Mouse (Mus musculus) testis, adult 2 months (tissue): Measurements from ENCODE around the gene Tmem89. TPM values are rescaled to one million over a fixed set of nuclear protein-coding genes. Genes with fewer than 3 reads are reported as not detected.

Source experiments
- H3K27ac ChIP-seq: fragments of 200-500 bp; 2 replicates; pipeline ENCODE4 v1.5.1; 2012; ENCODE audit warnings: low read depth, low read length; ENCODE audit not compliant: control insufficient read depth, insufficient read depth
- H3K27me3 ChIP-seq: fragments of 200-500 bp; 2 replicates; pipeline ENCODE4 v1.6.1; 2012; ENCODE audit warnings: mild to moderate bottlenecking, low read length, moderate library complexity; ENCODE audit not compliant: control insufficient read depth, insufficient read depth
- H3K36me3 ChIP-seq: fragments of 200-500 bp; 2 replicates; pipeline ENCODE4 v1.6.1; 2012; ENCODE audit warnings: mild to moderate bottlenecking, low read length; ENCODE audit not compliant: control insufficient read depth, insufficient read depth
- H3K4me1 ChIP-seq: fragments of 200-500 bp; 2 replicates; pipeline ENCODE4 v1.6.1; 2012; ENCODE audit warnings: low read length; ENCODE audit not compliant: control insufficient read depth, insufficient read depth
- H3K4me3 ChIP-seq: fragments of 200-500 bp; 2 replicates; pipeline ENCODE4 v1.5.1; 2012; ENCODE audit warnings: low read depth, mild to moderate bottlenecking, low read length, moderate library complexity, mixed read lengths; ENCODE audit not compliant: control insufficient read depth
- CTCF ChIP-seq: fragments of 200-500 bp; IDR thresholded peaks from 2 replicates; pipeline ENCODE4 v1.5.1; 2012; ENCODE audit warnings: low read depth, mild to moderate bottlenecking, inconsistent platforms, low read length, moderate library complexity; ENCODE audit not compliant: control insufficient read depth, insufficient read depth, insufficient replicate concordance
- POLR2A ChIP-seq: fragments of 200-500 bp; IDR thresholded peaks from 2 replicates; pipeline ENCODE4 v1.6.1; 2012; ENCODE audit warnings: low read depth, mild to moderate bottlenecking, inconsistent platforms, low read length, moderate library complexity; ENCODE audit not compliant: control insufficient read depth
- polyA plus RNA-seq: library from polyadenylated mRNA; depleted of rRNA; stranded (reverse); fragments of >200 nt; gene quantifications from 2 replicates; pipeline ENCODE4 v1.2.3, GENCODE M21; 2012; rRNA removed

The Tmem89 gene
- polyA plus RNA-seq, 1 experiment, result 456 TPM

DNA sequence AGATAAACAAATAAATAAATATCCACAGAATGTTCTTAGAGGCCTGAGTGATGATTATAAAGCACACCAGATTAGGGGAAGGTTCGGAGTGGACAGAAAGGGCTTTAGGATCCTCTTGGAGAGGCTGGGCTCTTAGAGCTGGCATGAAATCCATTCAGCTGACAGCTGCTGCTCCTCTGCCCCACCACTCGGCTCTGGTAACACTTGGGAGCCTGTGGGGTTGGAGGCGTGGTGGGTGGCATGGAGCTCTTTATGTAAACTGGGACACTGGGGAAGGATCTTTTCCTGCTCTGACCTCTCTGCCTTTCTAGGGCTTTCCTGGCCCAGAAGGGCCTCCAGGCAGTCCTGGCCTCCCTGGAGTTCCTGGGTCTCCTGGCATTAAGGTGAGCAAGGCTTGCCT, 49.2 kb downstream of the Tmem89 start:
- H3K4me1 ChIP-seq, result no peaks in the 10 kb centered on the region
- no peaks in the 10 kb centered on the region for H3K27me3 ChIP-seq
- no peaks in the 10 kb centered on the region for H3K36me3 ChIP-seq
- H3K4me3 ChIP-seq, result no peak overlapping the region
- H3K27ac ChIP-seq, result no peak overlapping the region
- TF ChIP-seq POLR2A, result no peak

DNA sequence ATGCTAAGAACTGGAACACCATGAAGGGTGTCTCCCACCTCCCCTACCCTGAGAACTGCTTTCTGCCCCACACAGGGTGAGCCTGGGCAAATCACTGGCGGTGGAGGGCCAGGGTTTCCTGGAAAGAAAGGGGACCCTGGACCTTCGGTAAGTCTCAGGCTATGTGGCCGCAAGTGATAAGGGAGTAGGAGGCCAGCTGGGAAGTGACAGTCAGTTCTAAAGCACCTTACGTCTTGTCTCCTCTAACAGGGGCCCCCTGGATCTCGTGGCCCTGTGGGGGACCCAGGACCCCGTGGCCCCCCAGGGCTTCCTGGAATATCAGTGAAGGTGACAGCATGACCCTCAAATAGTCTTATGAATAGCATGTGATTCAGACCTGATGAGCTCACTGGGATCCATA, 49.9 kb downstream of the Tmem89 start:
- Histone ChIP-seq H3K4me3 (no peak overlapping the region), H3K4me1 (no peaks in the 10 kb centered on the region), H3K27me3 (no peaks in the 10 kb centered on the region), H3K27ac (no peak overlapping the region), H3K36me3 (no peaks in the 10 kb centered on the region)
- TF ChIP-seq CTCF, result no peak
- no peak for TF ChIP-seq POLR2A

Other genes with a start within 250 kb of the Tmem89 start
- 105 and 112 TPM in 2 replicates for gene Prkar2a, start 225.3 kb upstream of the Tmem89 start, polyA plus RNA-seq
- 49.7 and 54.0 TPM in 2 replicates for gene Ip6k2, start 130.8 kb upstream of the Tmem89 start, polyA plus RNA-seq
- gene Nckipsd, start 106.3 kb upstream of the Tmem89 start, polyA plus RNA-seq, result 5.6 and 5.9 TPM in 2 replicates
- 1.2 and 1.3 TPM in 2 replicates for gene Celsr3, start 88.3 kb upstream of the Tmem89 start, polyA plus RNA-seq
- gene Slc26a6, start 61.3 kb upstream of the Tmem89 start, polyA plus RNA-seq, result 7.2 and 8.4 TPM in 2 replicates
- 432 and 464 TPM in 2 replicates for gene Uqcrc1, start 22.0 kb downstream of the Tmem89 start, polyA plus RNA-seq
- gene Col7a1, start 39.0 kb downstream of the Tmem89 start, polyA plus RNA-seq, result 3.4 and 4.9 TPM in 2 replicates
- gene Ucn2, start 71.4 kb downstream of the Tmem89 start, polyA plus RNA-seq, result 0.35 and 0.88 TPM in 2 replicates
- gene Pfkfb4, start 77.2 kb downstream of the Tmem89 start, polyA plus RNA-seq, result 41.2 and 53.3 TPM in 2 replicates
- gene Shisa5, start 123.9 kb downstream of the Tmem89 start, polyA plus RNA-seq, result 21.0 and 22.7 TPM in 2 replicates
- 5.0 and 6.3 TPM in 2 replicates for gene Trex1, start 145.1 kb downstream of the Tmem89 start, polyA plus RNA-seq
- 12.1 and 13.5 TPM in 2 replicates for gene Atrip, start 159.5 kb downstream of the Tmem89 start, polyA plus RNA-seq
- 1.6 TPM in 2 replicates for gene Ccdc51, start 167.9 kb downstream of the Tmem89 start, polyA plus RNA-seq
- gene Tma7, start 168.0 kb downstream of the Tmem89 start, polyA plus RNA-seq, result 66.4 and 120 TPM in 2 replicates
- gene Plxnb1, start 180.8 kb downstream of the Tmem89 start, polyA plus RNA-seq, result 5.8 and 6.0 TPM in 2 replicates
- gene Fbxw21, start 247.4 kb downstream of the Tmem89 start, polyA plus RNA-seq, result not detected in 2 replicates